Mouse (Mus musculus) left cerebral cortex, adult 18-20 months (tissue): Measurements from ENCODE around the gene Eif4g3. TPM values are rescaled to one million over a fixed set of nuclear protein-coding genes. Genes with fewer than 3 reads are reported as not detected.

Experiments
- DNase-seq, 2 experiments: peaks; one replicate each; pipeline ENCODE4 v3.0.0; 2021 to 2022; ENCODE audit warnings: low spot score in 2 of 2, mixed read lengths in 1 of 2
- total RNA-seq, 2 experiments: library from RNA; stranded (reverse); gene quantifications; 2 replicates each; pipeline ENCODE4 v1.2.3; 2021

Gene Eif4g3
- total RNA-seq, 2 experiments from 2014 or later: 155 to 168 TPM

- DNase-seq: no peak
These were observed 157.2 kb downstream of the Eif4g3 start for GRCm38 (mm10) chr4:138149977-138150376.

GRCm38 (mm10) chr4:138151226-138151625, 158.4 kb downstream of the Eif4g3 start:
- no peak for DNase-seq

GRCm38 (mm10) chr4:138153980-138154379, 161.2 kb downstream of the Eif4g3 start:
- DNase-seq: peak in 1 of 2 experiments; percentile 49

- no peak for DNase-seq
These were observed 168.1 kb downstream of the Eif4g3 start for GRCm38 (mm10) chr4:138160918-138161317.

GRCm38 (mm10) chr4:138161550-138161949, 168.7 kb downstream of the Eif4g3 start:
- no peak for DNase-seq

- no peak for DNase-seq
These were observed 171.0 kb downstream of the Eif4g3 start for GRCm38 (mm10) chr4:138163836-138164235.

GRCm38 (mm10) chr4:138164860-138165259, 172.0 kb downstream of the Eif4g3 start:
- no peak for DNase-seq

- DNase-seq: peak; percentile 52 to 54
These were observed 173.7 kb downstream of the Eif4g3 start for GRCm38 (mm10) chr4:138166519-138166918.

- no peak for DNase-seq
These were observed 175.3 kb downstream of the Eif4g3 start for GRCm38 (mm10) chr4:138168162-138168561.

- DNase-seq: no peak
These were observed 176.6 kb downstream of the Eif4g3 start for GRCm38 (mm10) chr4:138169420-138169819.

GRCm38 (mm10) chr4:138172686-138173085, 179.9 kb downstream of the Eif4g3 start:
- DNase-seq: no peak

- no peak for DNase-seq
These were observed 186.6 kb downstream of the Eif4g3 start for GRCm38 (mm10) chr4:138179391-138179790.

- no peak for DNase-seq
These were observed 187.9 kb downstream of the Eif4g3 start for GRCm38 (mm10) chr4:138180719-138181118.

- DNase-seq: no peak
These were observed 191.2 kb downstream of the Eif4g3 start for GRCm38 (mm10) chr4:138184056-138184455.

- DNase-seq: no peak
These were observed 191.8 kb downstream of the Eif4g3 start for GRCm38 (mm10) chr4:138184573-138184981.

GRCm38 (mm10) chr4:138185961-138186360, 193.1 kb downstream of the Eif4g3 start:
- DNase-seq: no peak

GRCm38 (mm10) chr4:138187995-138188394, 195.2 kb downstream of the Eif4g3 start:
- DNase-seq: no peak

- no peak for DNase-seq
These were observed 199.7 kb downstream of the Eif4g3 start for GRCm38 (mm10) chr4:138192561-138192960.

GRCm38 (mm10) chr4:138200769-138201168, 207.9 kb downstream of the Eif4g3 start:
- DNase-seq: no peak

GRCm38 (mm10) chr4:138201696-138202095, 208.9 kb downstream of the Eif4g3 start:
- DNase-seq: no peak

- no peak for DNase-seq
These were observed 217.3 kb downstream of the Eif4g3 start for GRCm38 (mm10) chr4:138210116-138210515.

- DNase-seq: no peak
These were observed 221.0 kb downstream of the Eif4g3 start for GRCm38 (mm10) chr4:138213861-138214260.

GRCm38 (mm10) chr4:138215671-138216199, 222.9 kb downstream of the Eif4g3 start:
- DNase-seq: no peak
